Mouse (Mus musculus): Measurements from ENCODE around the gene Mei1. TPM values are rescaled to one million over a fixed set of nuclear protein-coding genes. Genes with fewer than 3 reads are reported as not detected.

The Mei1 gene
- polyA plus RNA-seq, 1 experiment, result 0.09 TPM

GRCm38 (mm10) chr15:82166240-82167100 is 96.7 kb downstream of the Mei1 start:
- 24% methylated on average over 22 of the region's 22 CpGs for WGBS
- DNase-seq (ENCODE audit: low read depth, low spot score), result no peak

- WGBS, result 49% methylated on average over 23 of the region's 23 CpGs
- DNase-seq (ENCODE audit: low read depth, low spot score), result no peak
Measured at GRCm38 (mm10) chr15:82167201-82168168, 97.7 kb downstream of the Mei1 start.

GRCm38 (mm10) chr15:82169671-82170070 is 99.9 kb downstream of the Mei1 start:
- DNase-seq (ENCODE audit: low read depth, low spot score), result no peak
- 93% methylated on average over 5 of the region's 5 CpGs for WGBS

GRCm38 (mm10) chr15:82170437-82171377 is 100.9 kb downstream of the Mei1 start:
- WGBS, result 56% methylated on average over 36 of the region's 36 CpGs
- DNase-seq (ENCODE audit: low read depth, low spot score), result no peak

GRCm38 (mm10) chr15:82172648-82173047 is 102.9 kb downstream of the Mei1 start:
- no peak for DNase-seq (ENCODE audit: low read depth, low spot score)

GRCm38 (mm10) chr15:82175091-82175490 is 105.3 kb downstream of the Mei1 start:
- no peak for DNase-seq (ENCODE audit: low read depth, low spot score)
- WGBS, result 95% methylated on average over 9 of the region's 9 CpGs

More at GRCm38 (mm10) chr15:82172648-82173047, 102.9 kb downstream of the Mei1 start:
- WGBS, result 75% methylated on average over 8 of the region's 8 CpGs

Other genes with a start within 250 kb of the Mei1 start
- 16.5 and 29.7 TPM in 2 replicates for gene Tob2, start 211.2 kb upstream of the Mei1 start, polyA plus RNA-seq (2012; rRNA removed)
- 69.4 and 87.1 TPM in 2 replicates for gene Phf5a, start 198.1 kb upstream of the Mei1 start, polyA plus RNA-seq (2012; rRNA removed)
- gene Aco2, start 197.7 kb upstream of the Mei1 start, polyA plus RNA-seq (2012; rRNA removed), result 327 and 443 TPM in 2 replicates
- 8.6 and 10.1 TPM in 2 replicates for gene Polr3h, start 143.8 kb upstream of the Mei1 start, polyA plus RNA-seq (2012; rRNA removed)
- 2.0 and 2.8 TPM in 2 replicates for gene Csdc2, start 133.2 kb upstream of the Mei1 start, polyA plus RNA-seq (2012; rRNA removed)
- gene Pmm1, start 109.1 kb upstream of the Mei1 start, polyA plus RNA-seq (2012; rRNA removed), result 14.3 and 16.1 TPM in 2 replicates
- gene 1700029P11Rik, start 89.5 kb upstream of the Mei1 start, polyA plus RNA-seq (2012; rRNA removed), result not detected in 2 replicates
- 16.8 and 18.9 TPM in 2 replicates for gene Xrcc6, start 82.2 kb upstream of the Mei1 start, polyA plus RNA-seq (2012; rRNA removed)
- 24.4 and 29.8 TPM in 2 replicates for gene Desi1, start 36.1 kb upstream of the Mei1 start, polyA plus RNA-seq (2012; rRNA removed)
- gene Snu13, start 22.4 kb upstream of the Mei1 start, polyA plus RNA-seq (2012; rRNA removed), result 57.3 and 58.4 TPM in 2 replicates
- not detected in 2 replicates for gene 4930407I10Rik, start 10.8 kb upstream of the Mei1 start, polyA plus RNA-seq (2012; rRNA removed)
- 18.0 and 18.4 TPM in 2 replicates for gene Ccdc134, start 57.9 kb downstream of the Mei1 start, polyA plus RNA-seq (2012; rRNA removed)
- 113 and 136 TPM in 2 replicates for gene Srebf2, start 77.2 kb downstream of the Mei1 start, polyA plus RNA-seq (2012; rRNA removed)
- 1.0 and 1.7 TPM in 2 replicates for gene Shisa8, start 142.8 kb downstream of the Mei1 start, polyA plus RNA-seq (2012; rRNA removed)
- gene Tnfrsf13c, start 154.4 kb downstream of the Mei1 start, polyA plus RNA-seq (2012; rRNA removed), result 10.2 and 12.1 TPM in 2 replicates
- 17.1 and 21.4 TPM in 2 replicates for gene Cenpm, start 174.8 kb downstream of the Mei1 start, polyA plus RNA-seq (2012; rRNA removed)
- 0.21 and 0.22 TPM in 2 replicates for gene 1500009C09Rik, start 182.4 kb downstream of the Mei1 start, polyA plus RNA-seq (2012; rRNA removed)
- gene Sept3, start 204.9 kb downstream of the Mei1 start, polyA plus RNA-seq (2012; rRNA removed), result 0.38 and 0.55 TPM in 2 replicates
- gene Wbp2nl, start 229.0 kb downstream of the Mei1 start, polyA plus RNA-seq (2012; rRNA removed), result 0.11 TPM in 1 of 2 replicates, not detected in the other